Mouse (Mus musculus) myocyte (in vitro differentiated cells): Measurements from ENCODE around the gene Rsph3b. TPM values are rescaled to one million over a fixed set of nuclear protein-coding genes. Genes with fewer than 3 reads are reported as not detected.
A peak's percentile ranks its signal among the peaks of the same experiment; 100 is the strongest.
"Not testable (repeated sequence)": the region's sequence is repeated elsewhere in the genome, so short reads cannot be mapped to it uniquely, and the experiment has no call there.

ENCODE experiments used
- H3K27me3 ChIP-seq: one replicate; pipeline ENCODE4 v1.6.1; 2011; ENCODE audit not compliant: control insufficient read depth, insufficient read depth, insufficient read length
- H3K36me3 ChIP-seq: one replicate; pipeline ENCODE4 v1.6.1; 2011; ENCODE audit not compliant: control insufficient read depth, insufficient read depth
- H3K4me2 ChIP-seq: one replicate; pipeline ENCODE4 v1.6.1; 2011; ENCODE audit warnings: low read depth, control low read depth
- H3K4me3 ChIP-seq: one replicate; pipeline ENCODE4 v1.5.1; 2011; ENCODE audit warnings: mild to moderate bottlenecking, control low read depth, moderate library complexity
- H3K79me2 ChIP-seq: one replicate; pipeline ENCODE4 v1.6.1; 2011; ENCODE audit not compliant: control insufficient read depth, insufficient read depth
- H3ac ChIP-seq: one replicate; pipeline ENCODE4 v1.6.1; 2011; ENCODE audit not compliant: control insufficient read depth, insufficient read length
- POLR2A ChIP-seq: IDR thresholded peaks from one replicate; pipeline ENCODE4 v1.6.1; 2011; ENCODE audit warnings: low read depth, mild to moderate bottlenecking, control low read depth, moderate library complexity; ENCODE audit not compliant: insufficient read length
- POLR2AphosphoS2 ChIP-seq: IDR thresholded peaks from one replicate; pipeline ENCODE4 v1.6.1; 2011; ENCODE audit warnings: low read depth, control low read depth; ENCODE audit not compliant: insufficient read length
- polyA plus RNA-seq: library from polyadenylated mRNA; unstranded; fragments of >200 nt; fragmentation: generic; extraction: Trizol; gene quantifications from one replicate; pipeline ENCODE4 v1.2.1, GENCODE M21; 2012; ENCODE audit warnings: missing spikeins

Gene Rsph3b
- polyA plus RNA-seq, result 19.8 TPM

GRCm38 (mm10) chr17:6947984-6948768 lies at the start of gene Rsph3b:
Rsph3b (minus strand) TSS chr17:6948682.
- not testable (repeated sequence) for H3K36me3 ChIP-seq, H3ac ChIP-seq, H3K27me3 ChIP-seq, H3K79me2 ChIP-seq
- TF ChIP-seq POLR2AphosphoS2 (peak; percentile 9), POLR2A (peak; percentile 37)
- H3K4me3 ChIP-seq, result peak within 1 kb of the TSS; percentile 22
- H3K4me2 ChIP-seq, result peak within 1 kb of the TSS; percentile 97

GRCm38 (mm10) chr17:6997778-6998490 lies 49.5 kb upstream of the Rsph3b start:
- H3K4me2 ChIP-seq, H3K4me3 ChIP-seq, H3K36me3 ChIP-seq, H3ac ChIP-seq, H3K79me2 ChIP-seq, H3K27me3 ChIP-seq: not testable (repeated sequence)

- not testable (repeated sequence) for H3ac ChIP-seq, H3K36me3 ChIP-seq, H3K79me2 ChIP-seq, H3K4me3 ChIP-seq, H3K27me3 ChIP-seq, H3K4me2 ChIP-seq
These were observed 48.3 kb upstream of the Rsph3b start for GRCm38 (mm10) chr17:6996826-6997225.

- H3K79me2 ChIP-seq, H3K36me3 ChIP-seq, H3K4me2 ChIP-seq, H3ac ChIP-seq, H3K4me3 ChIP-seq, H3K27me3 ChIP-seq: not testable (repeated sequence)
These were observed 47.0 kb upstream of the Rsph3b start for GRCm38 (mm10) chr17:6995504-6995903.

- not testable (repeated sequence) for H3ac ChIP-seq, H3K79me2 ChIP-seq, H3K36me3 ChIP-seq, H3K4me2 ChIP-seq, H3K4me3 ChIP-seq, H3K27me3 ChIP-seq
These were observed 37.6 kb upstream of the Rsph3b start for GRCm38 (mm10) chr17:6986118-6986517.

GRCm38 (mm10) chr17:6980144-6980543 lies 31.7 kb upstream of the Rsph3b start:
- not testable (repeated sequence) for H3K27me3 ChIP-seq, H3K79me2 ChIP-seq, H3K36me3 ChIP-seq, H3ac ChIP-seq
- H3K4me2 ChIP-seq, result peak overlapping the region; percentile 20
- H3K4me3 ChIP-seq, result peak overlapping the region; percentile 20

- H3K4me2 ChIP-seq, H3K36me3 ChIP-seq, H3ac ChIP-seq, H3K79me2 ChIP-seq, H3K27me3 ChIP-seq: not testable (repeated sequence)
- H3K4me3 ChIP-seq, result peak overlapping the region; percentile 20
These were observed 30.9 kb upstream of the Rsph3b start for GRCm38 (mm10) chr17:6979380-6979779.

GRCm38 (mm10) chr17:6978287-6979248 lies 30.1 kb upstream of the Rsph3b start, which contains the start of gene Gm49721:
Gm49721 (plus strand) TSS chr17:6978904.
- not testable (repeated sequence) for H3ac ChIP-seq, H3K4me2 ChIP-seq
- peak within 1 kb of the TSS; percentile 20 for H3K4me3 ChIP-seq

GRCm38 (mm10) chr17:6974985-6975384 lies 26.5 kb upstream of the Rsph3b start:
- not testable (repeated sequence) for H3K36me3 ChIP-seq, H3K27me3 ChIP-seq

More at GRCm38 (mm10) chr17:6978287-6979248, 30.1 kb upstream of the Rsph3b start, which contains the start of gene Gm49721:
- not testable (repeated sequence) for H3K79me2 ChIP-seq, H3K27me3 ChIP-seq, H3K36me3 ChIP-seq

GRCm38 (mm10) chr17:6972836-6973396 lies 24.4 kb upstream of the Rsph3b start:
- not testable (repeated sequence) for H3K36me3 ChIP-seq, H3K4me3 ChIP-seq, H3ac ChIP-seq, H3K4me2 ChIP-seq, H3K79me2 ChIP-seq, H3K27me3 ChIP-seq

More at GRCm38 (mm10) chr17:6974985-6975384, 26.5 kb upstream of the Rsph3b start:
- not testable (repeated sequence) for H3ac ChIP-seq, H3K4me3 ChIP-seq, H3K79me2 ChIP-seq, H3K4me2 ChIP-seq

GRCm38 (mm10) chr17:6971238-6971637 lies 22.8 kb upstream of the Rsph3b start:
- H3K4me2 ChIP-seq, H3K36me3 ChIP-seq, H3ac ChIP-seq, H3K27me3 ChIP-seq, H3K79me2 ChIP-seq, H3K4me3 ChIP-seq: not testable (repeated sequence)
